Mouse (Mus musculus) heart, embryonic 10.5 days (tissue): ENCODE measurements around the gene Ccdc50. TPM values are rescaled to one million over a fixed set of nuclear protein-coding genes. Genes with fewer than 3 reads are reported as not detected.

Source experiments
- DNase-seq: peaks from one replicate; pipeline ENCODE4 v3.0.0-alpha.2; 2017; ENCODE audit warnings: low spot score
- H3K27ac ChIP-seq: fragments of 300-500 bp; sonication (generic); 2 replicates; pipeline ENCODE4 v1.5.1; 2016; ENCODE audit warnings: mild to moderate bottlenecking
- H3K27me3 ChIP-seq: fragments of 300-500 bp; sonication (generic); 2 replicates; pipeline ENCODE4 v1.6.1; 2016; ENCODE audit warnings: mild to moderate bottlenecking; ENCODE audit not compliant: poor library complexity, insufficient read depth, severe bottlenecking
- H3K36me3 ChIP-seq: fragments of 300-500 bp; sonication (generic); 2 replicates; pipeline ENCODE4 v1.6.1; 2016; ENCODE audit warnings: mild to moderate bottlenecking, moderate library complexity
- H3K4me1 ChIP-seq: fragments of 300-500 bp; sonication (generic); 2 replicates; pipeline ENCODE4 v1.6.1; 2016; ENCODE audit warnings: mild to moderate bottlenecking
- H3K4me3 ChIP-seq: fragments of 300-500 bp; sonication (generic); 2 replicates; pipeline ENCODE4 v1.5.1; 2016; ENCODE audit warnings: mild to moderate bottlenecking, moderate library complexity
- H3K9me3 ChIP-seq: fragments of 300-500 bp; sonication (generic); 2 replicates; pipeline ENCODE4 v1.6.1; 2016; ENCODE audit warnings: mild to moderate bottlenecking, moderate library complexity
- WGBS: fragments of 180-500 bp; shearing (Covaris S2); methylation state at CpG from one replicate; pipeline ENCODE4 v1.1.7; 2016; 5-methylcytosine and 5-hydroxymethylcytosine counted together
- polyA plus RNA-seq: library from polyadenylated mRNA; unstranded; fragments of >200 nt; fragmentation: Nextera tagmentation; extraction: Ambion mirVana; gene quantifications from 2 replicates; pipeline ENCODE4 v1.2.1, GENCODE M21; 2016

Ccdc50 gene
- polyA plus RNA-seq, 1 experiment from 2014 or later = 45.8 TPM

GRCm38 (mm10) chr16:27483834-27484233 is 95.2 kb downstream of the Ccdc50 start:
- DNase-seq = no peak
- WGBS = 74% methylated on average over 1 of the region's 1 CpGs
- Histone ChIP-seq H3K4me1 (no peaks in the 10 kb centered on the region), H3K36me3 (no peaks in the 10 kb centered on the region), H3K27me3 (no peaks in the 10 kb centered on the region), H3K9me3 (no peaks in the 10 kb centered on the region), H3K4me3 (no peak overlapping the region), H3K27ac (no peak overlapping the region)

Other genes with a start within 250 kb of the Ccdc50 start
- 0.10 TPM in 1 of 2 replicates, not detected in the other for gene Ostn, start 81.4 kb upstream of the Ccdc50 start, polyA plus RNA-seq
- 2.3 and 2.9 TPM in 2 replicates for gene Uts2b, start 18.6 kb upstream of the Ccdc50 start, polyA plus RNA-seq